Mouse (Mus musculus): ENCODE measurements around the gene Cldn7.

Cldn7 gene

GRCm38 (mm10) chr11:69964650-69965270 lies at the start of gene Cldn7:
TSS of gene Cldn7 (plus strand) at chr11:69964779.
- CTCF ChIA-PET = interaction anchor here (1.0 kb wide), 1 partner anchor 17 kb away, joined by 3 read pairs; the partner anchor contains the start of gene Slc2a4

DNA sequence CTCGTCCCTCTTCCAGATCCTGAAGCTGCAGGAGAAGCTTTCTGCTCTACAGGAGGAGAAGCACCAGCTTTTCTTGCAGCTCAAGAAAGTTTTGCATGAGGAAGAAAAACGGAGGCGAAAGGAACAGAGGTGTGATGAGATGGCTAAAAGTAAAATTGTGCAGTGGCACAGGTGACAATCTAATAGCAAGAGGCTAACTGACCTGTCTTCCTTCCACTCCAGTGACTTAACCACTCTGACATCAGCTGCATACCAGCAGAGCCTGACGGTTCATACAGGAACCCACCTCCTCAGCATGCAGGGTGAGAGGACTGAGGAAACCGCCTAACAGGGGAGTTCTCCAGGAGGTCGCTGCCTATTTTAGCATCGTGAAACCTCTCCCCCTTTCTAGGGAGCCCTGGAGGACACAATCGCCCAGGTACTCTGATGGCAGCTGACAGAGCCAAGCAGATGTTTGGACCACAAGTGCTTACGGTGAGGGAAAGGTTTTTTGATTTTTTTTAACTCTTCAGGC lies 49.6 kb upstream of the Cldn7 start:
- CTCF ChIA-PET = interaction anchor here (1.1 kb wide), 1 partner anchor 14 kb away, joined by 12 read pairs; no protein-coding TSS in a partner anchor

DNA sequence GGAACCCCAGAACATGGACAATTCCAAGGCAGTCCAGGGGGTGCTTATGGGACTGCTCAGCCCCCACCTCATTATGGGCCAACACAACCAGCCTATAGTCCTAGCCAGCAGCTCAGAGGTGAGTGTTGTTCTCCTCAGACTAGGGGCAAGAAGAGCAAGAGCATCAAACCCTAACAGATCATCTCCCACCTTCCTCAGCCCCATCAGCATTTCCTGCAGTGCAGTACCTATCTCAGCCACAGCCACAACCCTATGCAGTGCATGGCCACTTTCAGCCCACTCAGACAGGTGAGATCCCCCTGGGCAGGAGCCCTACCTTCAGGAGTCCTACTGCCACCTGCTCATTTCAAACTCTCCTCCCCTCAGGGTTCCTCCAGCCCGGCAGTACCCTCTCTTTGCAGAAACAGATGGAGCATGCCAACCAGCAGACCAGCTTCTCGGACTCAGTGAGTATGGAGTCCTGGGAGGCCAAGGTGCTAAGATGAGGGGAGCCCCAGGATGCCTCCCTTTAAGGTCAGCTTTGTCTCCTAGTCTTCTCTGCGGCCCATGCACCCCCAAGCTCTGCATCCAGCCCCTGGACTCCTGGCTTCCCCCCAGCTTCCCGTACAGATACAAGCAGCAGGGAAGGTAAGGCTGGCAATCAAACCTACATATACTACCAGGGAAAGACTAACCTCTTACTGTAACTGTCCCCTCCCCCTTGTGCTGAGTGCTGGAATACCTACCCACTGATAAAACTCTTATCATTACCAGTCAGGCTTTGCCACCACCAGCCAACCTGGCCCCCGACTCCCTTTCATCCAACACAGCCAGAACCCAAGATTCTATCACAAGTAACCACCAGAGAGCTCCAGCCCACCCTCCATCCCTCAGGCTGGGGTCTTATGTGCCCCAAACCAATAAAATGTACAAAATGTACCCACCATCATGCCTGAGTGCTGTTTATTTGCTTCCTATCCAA lies 48.6 kb upstream of the Cldn7 start:
- CTCF ChIA-PET = no interaction called here

- CTCF ChIA-PET = interaction anchor here (0.8 kb wide), 1 partner anchor 22 kb away, joined by 3 read pairs; no protein-coding TSS in a partner anchor
Observed at GRCm38 (mm10) chr11:69916652-69917378, 47.8 kb upstream of the Cldn7 start.

GRCm38 (mm10) chr11:69917379-69917948 lies 47.1 kb upstream of the Cldn7 start:
- CTCF ChIA-PET = interaction anchor here (0.8 kb wide), 1 partner anchor 23 kb away, joined by 3 read pairs; no protein-coding TSS in a partner anchor

- CTCF ChIA-PET = no interaction called here
Observed at GRCm38 (mm10) chr11:69918118-69918517, 46.5 kb upstream of the Cldn7 start.

DNA sequence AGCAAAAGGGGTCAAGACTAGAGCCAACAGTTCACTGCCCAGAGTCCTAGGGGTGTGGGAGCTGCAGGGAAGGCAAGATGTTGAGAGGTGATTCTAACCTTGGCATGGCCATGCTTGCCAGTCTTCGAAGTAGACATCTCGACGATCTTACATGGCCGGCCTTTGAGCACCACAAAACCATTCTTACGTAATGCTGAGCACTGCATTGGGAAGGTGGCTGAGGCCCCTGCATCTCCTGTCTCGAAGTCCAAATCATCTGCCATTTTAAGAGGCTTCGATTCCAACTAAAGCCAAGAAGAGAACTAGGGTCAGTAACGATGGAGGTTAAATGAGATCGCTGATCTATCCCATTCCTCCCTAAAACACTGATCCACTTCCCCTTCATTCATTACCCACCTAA lies 45.5 kb upstream of the Cldn7 start:
- CTCF ChIA-PET = no interaction called here

- CTCF ChIA-PET = interaction anchor here (0.9 to 2.6 kb wide), 2 partner anchors 13 to 36 kb away, joined by 3 to 7 read pairs; no protein-coding TSS in a partner anchor
Observed at GRCm38 (mm10) chr11:69919661-69920265, 44.8 kb upstream of the Cldn7 start.

DNA sequence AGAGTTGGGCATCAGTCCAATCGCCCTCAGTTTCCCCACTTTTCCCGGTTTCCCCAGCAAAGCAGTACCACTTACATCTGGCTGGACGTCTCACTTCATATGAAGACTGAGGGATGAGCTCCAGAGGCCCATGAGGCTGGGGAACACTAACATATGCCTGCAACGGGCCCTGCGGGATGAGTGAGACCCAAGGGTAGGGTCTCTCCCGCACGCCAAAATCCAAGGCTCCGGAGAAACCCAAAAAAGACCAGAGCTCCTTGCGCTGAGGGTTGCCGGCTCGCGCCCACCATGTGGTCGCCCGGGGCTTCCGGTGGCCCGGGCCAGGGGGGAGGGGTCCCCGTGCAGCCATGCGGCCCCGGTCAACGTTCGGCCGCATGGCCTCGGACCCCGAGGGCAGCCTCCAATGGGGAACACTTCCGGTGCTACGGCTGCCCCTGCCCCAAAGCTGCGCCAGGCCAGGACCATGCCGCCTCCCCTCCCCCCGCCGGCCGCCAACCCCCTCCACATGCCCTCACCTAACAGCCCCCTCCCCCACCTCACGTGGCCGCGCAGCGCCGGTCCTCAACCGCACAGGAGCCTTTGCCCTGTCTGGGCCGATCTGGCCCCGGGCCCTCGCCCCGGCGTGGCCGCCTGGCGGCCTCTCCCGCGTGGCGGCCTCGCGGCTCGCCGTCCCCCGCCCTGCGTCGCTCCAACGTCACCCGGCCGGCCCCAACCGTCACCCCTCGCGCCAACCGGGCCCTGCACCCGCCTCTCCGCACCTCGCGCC lies 44.1 kb upstream of the Cldn7 start:
- CTCF ChIA-PET = interaction anchor here (0.6 to 2.6 kb wide), 4 partner anchors 11 to 121 kb away, joined by 3 to 7 read pairs (median 4); no protein-coding TSS in a partner anchor

GRCm38 (mm10) chr11:69921114-69922011 lies 43.2 kb upstream of the Cldn7 start, which contains the start of gene Eif5a:
TSS of gene Eif5a (minus strand) at chr11:69921958.
- CTCF ChIA-PET = interaction anchor here (0.5 to 2.6 kb wide), 4 partner anchors 10 to 122 kb away, joined by 3 to 7 read pairs (median 4); no protein-coding TSS in a partner anchor

DNA sequence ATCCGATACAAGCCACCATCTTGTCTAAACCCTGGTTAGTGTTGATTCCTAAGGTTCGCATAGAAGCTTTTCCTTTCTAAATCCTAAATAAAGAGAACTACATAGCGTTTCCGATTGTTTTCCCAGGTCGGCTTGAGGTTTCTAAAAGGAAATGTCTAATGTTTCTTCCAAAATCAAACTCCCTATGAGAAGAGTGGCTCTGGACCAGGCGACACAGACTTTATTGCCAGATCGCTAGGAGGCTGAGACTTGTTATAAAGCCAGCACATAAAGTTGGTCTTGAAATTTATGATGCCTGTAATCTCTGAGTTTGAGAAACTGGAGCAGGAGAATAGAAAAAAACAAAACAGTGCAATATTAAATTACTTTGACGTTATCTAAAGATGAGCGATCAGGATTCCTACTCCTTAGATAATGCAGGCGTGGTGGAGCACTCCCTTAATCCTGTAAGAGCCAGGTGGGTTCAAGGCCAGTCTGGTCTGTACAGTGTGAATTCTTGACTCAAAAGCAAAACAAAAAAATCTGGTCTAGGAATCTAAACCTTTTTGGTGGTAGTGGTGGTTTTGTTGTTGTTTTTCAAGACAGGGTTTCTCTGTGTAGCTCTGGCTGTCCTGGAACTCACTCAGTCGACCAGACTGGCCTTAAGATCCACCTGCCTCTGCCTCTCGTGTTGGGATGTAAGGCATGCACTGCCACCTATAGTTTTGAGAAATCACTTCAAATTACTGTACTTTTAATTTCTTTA lies 42.4 kb upstream of the Cldn7 start:
- CTCF ChIA-PET = interaction anchor here (0.5 to 2.6 kb wide), 4 partner anchors 10 to 40 kb away, joined by 3 to 7 read pairs (median 6); no protein-coding TSS in a partner anchor

DNA sequence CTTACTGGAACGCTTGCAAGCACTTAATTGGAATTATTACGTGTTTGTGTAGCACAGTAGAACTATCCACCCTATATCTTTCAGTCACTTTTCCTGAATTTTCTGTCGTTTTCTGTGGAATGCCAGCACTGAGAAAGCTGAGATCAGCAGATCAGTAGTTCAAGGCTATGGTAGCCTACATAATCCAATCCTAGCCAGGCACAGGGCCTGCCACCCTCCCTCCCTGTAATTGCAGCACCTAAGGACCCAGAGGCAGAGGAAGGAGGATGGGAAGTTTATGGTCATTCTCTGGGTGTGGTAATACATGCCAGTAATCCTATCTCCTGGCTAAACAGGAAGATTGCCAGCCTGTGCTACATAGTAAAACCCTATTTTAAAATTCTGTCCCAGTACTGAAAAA lies 41.8 kb upstream of the Cldn7 start:
- CTCF ChIA-PET = interaction anchor here (0.7 to 1.1 kb wide), 2 partner anchors 9 to 34 kb away, joined by 4 to 7 read pairs; no protein-coding TSS in a partner anchor

DNA sequence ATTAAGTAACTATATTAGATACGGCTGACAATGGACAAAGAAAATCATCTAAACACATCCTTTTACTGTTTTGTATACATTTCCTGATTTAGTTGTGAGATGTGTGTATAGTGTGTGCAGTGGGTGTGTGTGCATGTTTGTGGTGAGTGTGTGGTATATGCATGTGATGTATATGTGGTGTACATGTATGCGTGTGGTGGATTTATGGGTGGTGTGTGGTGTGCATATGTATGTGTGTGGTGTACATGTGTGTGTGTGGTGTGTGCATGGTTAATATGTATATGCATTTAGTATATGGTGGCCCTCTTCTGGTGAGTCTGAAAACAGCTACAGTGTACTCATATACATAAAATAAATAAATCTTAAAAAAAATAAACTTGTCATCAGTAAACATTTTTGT lies 37.1 kb upstream of the Cldn7 start:
- CTCF ChIA-PET = interaction anchor here (0.6 kb wide), 2 partner anchors 33 to 119 kb away, joined by 6 to 27 read pairs; no protein-coding TSS in a partner anchor

DNA sequence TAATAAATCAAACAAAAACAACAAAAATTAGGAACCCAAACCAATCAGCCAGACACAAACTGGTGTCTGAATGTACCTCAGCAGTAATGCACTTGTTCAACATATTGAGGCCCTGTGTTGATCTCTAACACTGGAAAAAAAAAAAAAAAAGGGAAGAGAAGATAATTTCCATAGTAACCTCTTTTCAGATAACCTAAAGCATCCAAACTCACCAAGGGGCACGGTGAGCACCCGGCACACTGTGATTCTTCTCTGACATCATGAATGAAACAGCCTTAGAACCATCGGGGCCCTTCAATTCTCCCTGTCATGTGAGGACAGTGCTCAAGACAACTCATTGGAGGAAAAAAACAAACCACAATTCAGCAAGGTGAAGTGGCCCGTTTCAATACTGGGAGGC lies 34.9 kb upstream of the Cldn7 start:
- CTCF ChIA-PET = no interaction called here

DNA sequence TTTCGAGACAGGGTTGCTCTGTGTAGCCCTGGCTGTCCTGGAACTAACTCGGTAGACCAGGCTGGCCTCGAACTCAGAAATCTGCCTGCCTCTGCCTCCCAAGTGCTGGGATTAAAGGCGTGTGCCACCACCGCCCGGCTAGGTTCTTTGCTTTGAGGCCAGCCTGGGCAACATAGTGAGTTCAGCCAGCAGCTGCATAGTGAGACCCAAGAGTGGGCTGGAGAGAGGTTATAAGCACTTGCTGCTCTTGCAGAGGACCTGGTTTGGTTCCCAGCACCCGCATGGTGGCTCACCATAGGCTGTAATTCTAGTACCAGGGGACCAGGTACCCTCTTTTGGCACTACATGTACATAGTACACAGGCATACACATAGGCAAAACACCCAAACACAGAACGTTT lies 34.4 kb upstream of the Cldn7 start:
- CTCF ChIA-PET = interaction anchor here (0.6 kb wide), 1 partner anchor 292 kb away, joined by 7 read pairs; no protein-coding TSS in a partner anchor

- CTCF ChIA-PET = interaction anchor here (0.6 to 1.4 kb wide), 5 partner anchors 8 to 291 kb away, joined by 3 to 7 read pairs (median 4); partner anchors contain the start of gene Eif5a
Observed at GRCm38 (mm10) chr11:69930967-69931537, 33.5 kb upstream of the Cldn7 start.

GRCm38 (mm10) chr11:69931769-69932168 lies 32.8 kb upstream of the Cldn7 start:
- CTCF ChIA-PET = interaction anchor here (0.9 to 1.6 kb wide), 4 partner anchors 9 to 17 kb away, joined by 3 to 8 read pairs (median 4); partner anchors contain the start of gene Eif5a
